Mouse (Mus musculus) ES-Bruce4 (cell line): Measurements from ENCODE around the gene Hsdl2.

ENCODE experiments used
- CTCF ChIP-seq: IDR thresholded peaks from one replicate; pipeline ENCODE4 v1.8.1; 2011; ENCODE audit warnings: low read depth, low read length
- EP300 ChIP-seq: IDR thresholded peaks from 2 replicates; pipeline ENCODE4 v1.6.1; 2011; ENCODE audit warnings: low read depth, low read length; ENCODE audit not compliant: insufficient read depth

GRCm38 (mm10) chr4:59585097-59585496 is 3.7 kb downstream of the Hsdl2 start:
- TF ChIP-seq CTCF, result no peak
- no peak for TF ChIP-seq EP300
